Mouse (Mus musculus) brain, embryonic 18.5 days (tissue): ENCODE measurements around the gene Mdh1.
"Not testable (repeated sequence)": the region's sequence is repeated elsewhere in the genome, so short reads cannot be mapped to it uniquely, and the experiment has no call there.

Experiments used
- DNase-seq: peaks from one replicate; pipeline ENCODE4 v3.0.0-alpha.2; 2012; ENCODE audit warnings: low read depth, low spot score

Mdh1 gene

DNA sequence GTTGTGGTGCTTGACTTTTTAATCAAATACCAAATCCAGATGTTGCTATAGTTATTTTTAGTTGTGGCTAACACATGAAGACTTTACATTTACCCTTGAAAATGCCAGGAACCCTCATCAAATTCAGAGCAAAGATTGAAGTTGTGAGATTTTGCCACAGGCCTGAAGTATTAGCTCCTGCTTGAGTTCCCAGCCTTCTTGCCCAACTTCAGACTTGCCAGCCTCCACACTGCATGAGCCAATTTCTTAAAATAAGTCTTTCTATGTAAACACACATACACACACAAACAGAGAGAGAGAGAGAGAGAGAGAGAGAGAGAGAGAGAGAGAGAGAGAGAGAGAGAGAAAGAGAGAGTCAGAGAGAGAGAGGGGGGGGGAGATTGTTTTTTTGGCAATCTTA is 26.2 kb downstream of the Mdh1 start:
- DNase-seq: no peak

DNA sequence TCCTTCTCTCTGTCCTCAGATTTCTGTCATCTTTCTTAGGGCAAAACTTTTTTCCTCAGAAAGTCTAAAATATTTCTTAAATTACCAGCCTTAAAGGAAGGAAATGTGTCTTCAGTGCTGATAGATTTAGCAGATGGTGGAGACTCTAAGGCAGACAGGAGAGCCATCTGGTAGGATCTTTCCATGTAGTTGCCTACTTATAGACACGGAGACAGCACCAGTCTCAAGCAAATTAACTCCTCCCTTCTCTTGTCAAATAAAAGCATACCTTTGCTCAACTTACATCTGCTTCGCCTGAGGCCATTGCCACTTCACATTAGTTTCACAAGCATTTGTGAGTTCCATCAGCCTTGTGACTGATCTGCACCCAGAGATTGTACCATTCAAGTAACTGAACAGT is 27.1 kb downstream of the Mdh1 start:
- peak; percentile 39 for DNase-seq

DNA sequence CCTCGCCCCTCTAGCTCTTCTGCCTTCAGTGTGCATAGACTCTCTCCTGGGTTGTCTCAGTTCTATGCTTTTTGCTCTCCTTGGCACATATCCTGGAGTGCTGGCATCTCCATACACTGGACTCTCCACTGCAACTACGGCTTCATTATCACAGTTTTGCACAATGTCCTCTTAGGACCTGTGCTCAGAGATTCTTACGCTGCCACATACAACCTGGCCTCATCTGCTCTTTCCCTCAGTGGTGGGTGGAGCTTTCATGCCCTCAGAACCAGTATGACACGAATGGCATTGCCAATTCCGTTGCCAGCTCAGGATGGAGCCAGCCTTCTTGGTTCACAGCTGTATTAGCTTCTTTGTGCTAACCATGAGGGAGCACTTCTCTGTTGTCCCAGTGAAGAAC is 29.4 kb downstream of the Mdh1 start:
- DNase-seq: no peak

DNA sequence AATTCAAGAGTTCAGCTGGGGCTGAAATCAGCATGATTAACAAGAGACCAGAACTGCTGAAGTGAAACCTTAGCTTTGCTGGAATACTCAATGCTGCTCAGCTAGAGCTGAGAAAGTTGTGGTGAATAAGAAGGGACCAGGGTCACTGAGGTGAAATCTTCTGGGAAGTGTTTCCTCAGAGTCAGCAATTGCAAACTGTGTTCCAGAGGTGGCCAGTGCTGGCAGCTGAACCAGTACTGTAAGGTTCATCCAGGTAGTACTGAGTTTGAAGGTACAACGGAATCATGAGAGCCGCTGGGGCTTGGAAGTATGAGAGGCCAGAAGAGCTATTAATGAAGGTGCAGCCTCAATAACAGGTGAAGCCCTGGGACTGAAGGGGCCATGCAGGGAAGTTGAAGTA is 31.5 kb downstream of the Mdh1 start:
- no peak for DNase-seq

DNA sequence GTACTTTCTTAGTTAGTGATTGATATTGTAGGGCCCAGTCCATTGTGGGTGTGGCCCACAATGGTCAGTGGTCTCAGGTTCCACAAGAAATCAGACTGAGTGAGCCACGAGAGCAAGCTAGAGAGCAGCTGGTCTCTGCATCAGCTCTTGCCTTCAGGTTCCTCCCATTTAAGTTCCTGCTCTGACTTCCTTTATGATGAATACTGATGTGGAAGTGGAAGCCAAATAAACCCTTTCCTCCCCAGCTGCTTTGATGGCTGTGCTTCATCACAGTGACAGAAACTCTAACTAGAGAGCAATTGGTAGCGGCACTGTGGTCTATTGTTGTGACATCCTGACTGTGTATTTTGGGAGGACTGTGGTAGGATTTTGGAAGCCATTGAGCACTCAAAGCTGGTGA is 32.1 kb downstream of the Mdh1 start:
- DNase-seq: no peak

DNA sequence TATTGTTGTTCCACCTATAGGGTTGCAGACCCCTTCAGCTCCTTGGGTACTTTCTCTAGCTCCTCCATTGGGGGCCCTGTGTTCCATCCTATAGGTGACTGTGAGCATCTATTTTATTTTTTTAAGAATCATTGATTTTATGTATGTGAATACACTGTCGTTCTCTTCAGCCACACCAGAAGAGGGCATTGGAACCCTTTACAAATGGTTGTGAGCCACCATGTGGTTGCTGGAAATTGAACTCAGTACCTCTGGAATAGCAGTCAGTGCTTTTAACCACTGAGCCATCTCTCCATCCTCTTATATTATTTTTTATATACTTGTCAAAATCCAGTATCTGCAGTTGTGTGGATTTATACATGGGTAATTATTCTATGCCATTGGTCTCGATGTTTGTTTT is 41.3 kb downstream of the Mdh1 start:
- not testable (repeated sequence) for DNase-seq

DNA sequence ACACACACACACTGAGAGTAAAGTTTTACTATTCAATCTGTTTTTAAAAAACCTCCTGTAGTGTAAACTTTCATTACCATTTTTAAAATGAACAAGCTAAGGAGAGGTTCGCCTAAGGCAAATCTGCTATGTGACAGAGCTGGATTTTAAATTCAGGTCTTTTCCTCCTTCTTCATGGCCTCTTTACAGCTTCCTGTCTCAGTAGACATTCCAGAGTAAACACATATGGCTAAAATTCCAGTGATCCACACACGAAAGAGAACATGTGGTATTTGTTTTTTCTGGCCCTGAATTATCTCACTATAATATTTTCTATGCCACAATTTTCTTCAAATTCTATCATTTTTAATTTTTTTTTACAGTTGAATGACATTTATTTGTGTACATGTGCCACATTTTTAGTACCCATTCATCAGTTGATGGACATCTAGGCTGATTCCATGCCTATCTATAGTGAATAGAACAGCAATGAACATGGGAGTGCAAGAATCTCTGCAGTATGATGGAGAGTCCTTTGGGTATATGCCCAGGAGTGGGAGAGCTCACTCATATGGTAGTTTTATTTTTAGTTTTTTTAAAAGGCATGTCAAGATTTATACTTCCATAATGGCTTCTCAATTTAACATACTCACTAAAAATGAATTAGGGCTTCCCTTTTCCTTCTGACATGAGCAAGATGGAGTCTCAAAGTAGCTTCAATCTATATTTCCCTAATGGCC is 43.3 kb downstream of the Mdh1 start:
- no peak for DNase-seq

DNA sequence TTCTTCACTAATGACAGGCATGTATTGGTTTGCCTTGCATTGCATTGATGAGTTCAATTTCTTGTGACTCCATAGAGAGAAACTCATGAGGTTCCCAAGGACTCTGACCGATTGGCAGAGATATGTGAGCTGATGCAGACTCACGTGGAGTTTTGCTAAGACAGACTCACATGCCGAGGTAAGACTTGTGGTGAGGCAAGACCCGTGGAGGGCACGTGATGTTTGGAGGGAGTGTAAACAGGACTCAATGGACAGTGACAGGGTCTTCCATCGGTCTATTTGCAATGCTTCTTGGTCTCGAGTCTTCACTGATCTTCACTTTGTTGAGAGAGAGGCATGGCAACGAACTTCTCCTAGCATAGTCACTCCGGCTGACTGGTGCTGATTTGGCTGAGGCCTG is 54.4 kb downstream of the Mdh1 start:
- DNase-seq: no peak

DNA sequence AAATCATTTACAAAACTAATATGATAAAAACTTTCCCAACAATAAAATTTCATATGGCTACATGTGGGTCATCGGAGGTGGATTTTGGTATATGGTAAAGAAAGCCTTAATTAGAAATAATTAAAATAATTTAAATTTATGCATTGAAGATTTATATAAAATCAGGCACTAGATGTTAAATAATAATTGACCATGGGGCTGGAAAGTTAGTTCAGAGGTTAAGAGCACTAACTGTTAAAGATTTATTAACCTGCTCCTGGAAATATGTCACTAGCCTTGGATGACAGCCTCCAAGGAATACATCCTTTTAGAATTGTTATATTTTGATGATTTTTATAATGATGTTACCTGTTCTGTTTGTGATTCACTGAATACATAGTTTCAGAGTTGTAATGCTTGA is 55.8 kb downstream of the Mdh1 start:
- DNase-seq: not testable (repeated sequence)

DNA sequence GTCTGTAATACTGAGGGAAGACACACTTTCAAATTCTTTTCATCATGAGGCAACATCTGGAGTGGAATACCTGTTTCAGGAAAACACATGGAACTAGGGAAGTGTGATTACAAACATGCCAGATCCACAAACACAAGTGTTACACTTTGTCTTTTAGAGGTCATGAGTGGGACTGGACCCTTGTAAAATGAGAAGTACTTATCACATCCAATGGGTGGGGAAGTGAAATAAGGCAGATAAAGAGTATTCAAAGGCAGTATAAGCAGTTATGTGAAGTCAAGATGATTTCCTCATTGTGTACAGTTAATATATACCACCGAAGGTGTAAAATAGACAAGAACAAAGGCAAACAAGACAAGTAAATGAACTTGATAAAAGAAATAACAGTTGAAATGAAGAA is 61.6 kb downstream of the Mdh1 start:
- DNase-seq: not testable (repeated sequence)

DNA sequence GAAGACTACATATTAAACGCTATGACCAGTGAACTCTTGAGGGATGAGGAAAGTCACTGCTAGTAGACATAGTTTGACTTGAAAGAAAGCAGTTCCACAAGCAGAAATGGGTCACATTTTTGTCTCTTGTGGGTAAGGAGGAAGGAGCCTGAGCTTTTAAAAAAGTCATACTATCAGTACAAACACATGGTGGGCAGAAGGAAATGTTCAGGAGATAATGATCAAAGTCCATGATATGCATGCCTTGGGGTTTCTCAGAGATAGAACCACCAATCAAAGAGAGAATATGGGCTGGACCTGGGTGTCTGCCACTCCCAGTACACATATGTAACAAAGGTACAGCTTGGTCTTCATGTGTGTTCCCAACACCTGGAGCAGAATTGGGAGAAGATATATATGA is 63.5 kb downstream of the Mdh1 start:
- DNase-seq: not testable (repeated sequence)

DNA sequence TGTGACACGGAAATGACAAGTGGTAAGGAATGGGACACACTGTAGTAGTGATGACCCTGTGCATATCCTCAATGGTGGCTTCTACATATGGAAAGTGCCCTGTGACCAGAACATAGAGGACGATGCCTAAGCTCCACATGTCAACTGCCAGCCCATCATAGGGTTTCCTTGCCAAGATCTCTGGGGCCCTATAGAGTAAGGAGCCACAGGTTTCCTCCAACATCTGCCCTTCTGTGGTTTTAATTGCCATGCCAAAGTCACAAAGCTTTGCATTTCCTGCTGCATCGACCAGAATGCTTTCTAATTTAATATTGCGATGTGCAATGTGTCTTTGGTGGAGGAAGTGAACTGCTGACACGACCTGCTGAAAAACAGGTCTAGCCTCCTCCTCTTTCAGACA is 65.1 kb downstream of the Mdh1 start:
- not testable (repeated sequence) for DNase-seq
